Mouse (Mus musculus): ENCODE measurements around the gene Hist1h3g. TPM values are rescaled to one million over a fixed set of nuclear protein-coding genes. Genes with fewer than 3 reads are reported as not detected.
"Not testable (repeated sequence)": the region's sequence is repeated elsewhere in the genome, so short reads cannot be mapped to it uniquely, and the experiment has no call there.

The Hist1h3g gene
- polyA plus RNA-seq (2014; fragmentation: Nextera tagmentation; extraction: Ambion mirVana), result 3.7 and 4.1 TPM in 2 replicates

DNA sequence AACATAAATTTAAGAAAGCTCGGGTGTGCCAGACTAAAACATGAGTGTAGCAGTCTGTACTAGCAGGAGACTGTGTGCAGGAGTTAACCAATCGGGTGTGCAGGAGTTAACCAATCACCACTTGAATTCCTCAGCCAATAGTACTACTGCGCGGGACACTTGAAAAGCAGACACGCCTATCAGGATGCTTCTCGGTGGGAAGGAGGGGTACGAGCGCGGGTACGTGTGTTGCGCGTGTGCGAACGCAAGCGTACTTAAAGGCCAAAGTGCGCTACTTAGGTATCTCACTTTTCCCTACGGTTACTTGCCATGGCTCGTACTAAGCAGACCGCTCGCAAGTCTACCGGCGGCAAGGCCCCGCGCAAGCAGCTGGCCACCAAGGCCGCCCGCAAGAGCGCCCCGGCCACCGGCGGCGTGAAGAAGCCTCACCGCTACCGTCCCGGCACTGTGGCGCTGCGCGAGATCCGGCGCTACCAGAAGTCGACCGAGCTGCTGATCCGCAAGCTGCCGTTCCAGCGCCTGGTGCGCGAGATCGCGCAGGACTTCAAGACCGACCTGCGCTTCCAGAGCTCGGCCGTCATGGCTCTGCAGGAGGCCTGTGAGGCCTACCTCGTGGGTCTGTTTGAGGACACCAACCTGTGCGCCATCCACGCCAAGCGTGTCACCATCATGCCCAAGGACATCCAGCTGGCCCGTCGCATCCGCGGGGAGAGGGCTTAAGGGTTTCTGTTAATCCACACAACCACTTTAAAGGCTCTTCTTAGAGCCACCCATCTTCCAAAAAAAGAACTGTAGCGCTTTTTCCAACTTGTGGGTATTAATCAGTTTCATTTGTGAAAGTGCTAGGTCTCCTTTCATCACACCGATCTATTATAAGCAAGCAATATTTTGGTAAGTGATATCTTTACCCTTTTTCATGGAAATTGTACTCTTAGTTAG, at the start of gene Hist1h3g:
TSS of gene Hist1h3g (plus strand) at position 286 of the 939 bp plus-strand sequence.
- not testable (repeated sequence) for H3K9me3 ChIP-seq (ENCODE audit: control insufficient read depth, low read length); H3K36me3 ChIP-seq (ENCODE audit: control insufficient read depth, insufficient read depth, low read length); H3K27me3 ChIP-seq (replicated peaks; ENCODE audit: control insufficient read depth, insufficient read depth, low read length)
- ATAC-seq (ENCODE audit: low read depth), result peak; percentile 91
- Histone ChIP-seq H3K27ac (replicated peaks; ENCODE audit: low read depth, low read length) (peak within 1 kb of the TSS; percentile 90), H3K4me1 (ENCODE audit: control insufficient read depth, insufficient read depth, low read length) (peaks cover 29% of the 10 kb centered on the region), H3K4me2 (ENCODE audit: low read depth, low read length) (peak within 1 kb of the TSS; percentile 78), H3K4me3 (ENCODE audit: low read depth, low read length) (peak within 1 kb of the TSS; percentile 56), H3K9ac (ENCODE audit: low read depth, low read length) (peak within 1 kb of the TSS; percentile 79)
- WGBS, result 1% methylated on average over 31 of the region's 62 CpGs
- DNase-seq (ENCODE audit: low spot score), result peak; percentile 99

DNA sequence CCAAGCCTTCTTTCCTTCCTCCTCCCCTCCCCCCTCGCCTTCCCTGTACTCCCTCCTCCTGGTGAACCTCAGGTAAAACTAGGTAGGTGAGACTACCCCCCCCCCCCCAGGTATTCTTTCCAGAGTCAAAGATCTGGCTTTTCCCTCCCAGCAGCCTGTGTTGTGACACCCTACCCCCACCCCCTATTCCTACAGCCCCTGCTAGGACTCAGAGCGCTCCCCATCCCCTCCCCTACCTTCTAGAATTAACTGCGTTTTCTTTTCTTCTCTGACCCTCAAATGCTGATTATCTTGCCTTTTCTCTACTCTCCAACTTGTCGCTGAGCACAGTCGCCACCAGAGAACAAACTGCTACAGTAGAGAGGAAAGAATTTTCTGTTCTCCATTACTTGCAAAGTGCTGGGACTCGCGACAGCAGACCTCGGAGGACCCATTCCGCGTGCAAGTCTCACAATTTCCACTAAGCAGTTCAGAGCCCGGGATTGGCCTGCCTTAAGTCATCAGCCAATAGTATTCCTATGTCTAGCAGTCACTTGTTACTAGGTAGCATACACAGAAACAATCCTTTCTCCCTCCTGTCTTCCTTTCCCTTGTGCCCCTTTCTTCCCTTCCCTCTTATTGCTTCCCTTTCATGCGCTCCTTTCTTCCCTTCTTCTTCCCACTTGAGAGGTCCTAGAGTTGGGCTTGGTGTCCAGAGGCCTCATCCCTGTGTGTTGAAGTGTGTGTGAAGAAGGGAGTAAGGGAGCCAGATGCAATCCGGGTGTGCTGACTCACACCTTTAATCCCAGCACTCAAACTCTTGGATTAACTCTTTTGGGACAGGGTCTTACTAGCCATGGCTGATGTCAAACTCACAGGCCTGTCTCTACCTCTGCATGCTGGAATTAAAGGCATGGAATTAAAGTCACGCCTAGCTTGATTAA, 46.6 kb upstream of the Hist1h3g start, which contains the start of gene Btn2a2:
TSS of gene Btn2a2 (minus strand) at position 458 of the 923 bp plus-strand sequence.
- Histone ChIP-seq H3K9ac (ENCODE audit: low read depth, low read length) (peak within 1 kb of the TSS; percentile 59), H3K36me3 (ENCODE audit: control insufficient read depth, insufficient read depth, low read length) (no peaks in the 10 kb centered on the region), H3K9me3 (ENCODE audit: control insufficient read depth, low read length) (no peaks in the 10 kb centered on the region), H3K27me3 (replicated peaks; ENCODE audit: control insufficient read depth, insufficient read depth, low read length) (no peaks in the 10 kb centered on the region), H3K27ac (replicated peaks; ENCODE audit: low read depth, low read length) (no peak within 1 kb of the TSS), H3K4me2 (ENCODE audit: low read depth, low read length) (peak within 1 kb of the TSS; percentile 71), H3K4me3 (ENCODE audit: low read depth, low read length) (peak within 1 kb of the TSS; percentile 39), H3K4me1 (ENCODE audit: control insufficient read depth, insufficient read depth, low read length) (peaks cover 13% of the 10 kb centered on the region; the same call in 1 of the 2 replicates)
- DNase-seq (ENCODE audit: low spot score) (peak; percentile 97), ATAC-seq (ENCODE audit: low read depth) (peak; percentile 98)
- whole genome bisulfite sequencing, result 3% methylated on average over 13 of the region's 14 CpGs

DNA sequence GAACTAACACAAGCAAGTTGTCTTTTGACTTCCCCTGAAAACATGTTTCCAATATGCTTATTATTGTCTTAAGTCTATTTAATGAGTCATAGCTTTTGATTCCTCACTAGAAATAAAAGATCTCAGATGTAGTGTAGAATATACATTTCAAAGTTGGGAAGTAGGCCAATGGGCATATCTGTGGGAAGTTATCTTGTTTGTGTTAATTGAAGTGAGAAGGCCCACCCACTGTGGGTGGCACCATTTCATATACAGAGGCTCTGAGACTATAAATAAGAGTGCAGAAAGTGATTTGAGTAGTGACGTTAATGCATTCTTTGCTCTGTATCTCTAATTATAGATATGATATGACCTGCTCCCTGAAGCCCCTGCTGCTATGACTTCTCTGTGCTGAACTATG, 44.4 kb upstream of the Hist1h3g start:
- WGBS, result 82% methylated on average over 1 of the region's 1 CpGs
- no peak overlapping the region for H3K9ac ChIP-seq (ENCODE audit: low read depth, low read length)
- H3K9me3 ChIP-seq (ENCODE audit: control insufficient read depth, low read length), result no peaks in the 10 kb centered on the region
- ATAC-seq (ENCODE audit: low read depth) (no peak), DNase-seq (ENCODE audit: low spot score) (no peak)
- no peaks in the 10 kb centered on the region for H3K36me3 ChIP-seq (ENCODE audit: control insufficient read depth, insufficient read depth, low read length)
- no peak overlapping the region for H3K27ac ChIP-seq (replicated peaks; ENCODE audit: low read depth, low read length)
- H3K4me2 ChIP-seq (ENCODE audit: low read depth, low read length), result no peak overlapping the region
- peaks cover 6% of the 10 kb centered on the region; the same call in 1 of the 2 replicates for H3K4me1 ChIP-seq (ENCODE audit: control insufficient read depth, insufficient read depth, low read length)
- no peak overlapping the region for H3K4me3 ChIP-seq (ENCODE audit: low read depth, low read length)
- H3K27me3 ChIP-seq (replicated peaks; ENCODE audit: control insufficient read depth, insufficient read depth, low read length), result no peaks in the 10 kb centered on the region

DNA sequence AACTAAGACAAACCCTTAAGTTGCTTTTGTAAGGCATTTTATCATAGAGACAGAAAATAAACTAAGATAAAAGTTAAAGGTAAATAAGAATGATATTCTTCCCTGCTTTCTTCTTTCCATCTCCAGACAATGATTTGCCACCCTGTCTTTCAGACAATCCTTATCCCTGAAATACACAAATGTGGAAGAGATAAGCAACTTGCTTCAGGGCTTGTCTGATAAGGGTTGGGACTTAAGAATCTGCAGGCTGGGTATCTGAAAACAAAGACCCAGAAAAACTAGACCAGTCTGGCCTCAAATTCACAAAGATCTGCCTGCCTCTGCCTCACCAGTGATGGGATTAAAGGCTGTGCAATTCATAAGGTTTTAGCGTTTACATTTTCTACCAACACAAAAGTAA, 44.0 kb upstream of the Hist1h3g start:
- Histone ChIP-seq H3K27me3 (replicated peaks; ENCODE audit: control insufficient read depth, insufficient read depth, low read length) (no peaks in the 10 kb centered on the region), H3K4me2 (ENCODE audit: low read depth, low read length) (no peak overlapping the region), H3K4me3 (ENCODE audit: low read depth, low read length) (no peak overlapping the region), H3K27ac (replicated peaks; ENCODE audit: low read depth, low read length) (no peak overlapping the region), H3K36me3 (ENCODE audit: control insufficient read depth, insufficient read depth, low read length) (no peaks in the 10 kb centered on the region), H3K9me3 (ENCODE audit: control insufficient read depth, low read length) (no peaks in the 10 kb centered on the region), H3K9ac (ENCODE audit: low read depth, low read length) (no peak overlapping the region), H3K4me1 (ENCODE audit: control insufficient read depth, insufficient read depth, low read length) (peaks cover 6% of the 10 kb centered on the region; the same call in 1 of the 2 replicates)
- WGBS, result 14% methylated on average over 1 of the region's 1 CpGs
- DNase-seq (ENCODE audit: low spot score) (no peak), ATAC-seq (ENCODE audit: low read depth) (no peak)

DNA sequence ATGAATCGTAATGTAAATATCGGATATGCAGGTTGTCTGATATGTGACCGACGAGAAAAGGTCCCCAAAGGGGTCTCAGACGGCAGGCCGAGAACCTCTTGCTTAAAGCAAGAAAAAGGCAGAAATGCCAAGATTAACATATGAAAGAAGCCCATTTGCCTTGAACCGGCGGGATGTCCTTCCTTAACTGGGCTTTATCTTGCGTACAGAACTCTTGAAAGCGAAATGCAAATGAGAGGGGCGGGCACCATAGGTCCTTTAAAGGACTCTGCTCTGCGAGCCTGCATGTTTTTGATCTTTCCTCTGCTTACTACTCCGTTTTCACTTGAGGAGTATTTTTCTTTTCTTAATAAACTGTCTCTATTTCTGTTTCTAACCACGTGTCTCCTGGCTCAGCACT, 43.2 kb upstream of the Hist1h3g start:
- WGBS, result 10% methylated on average over 14 of the region's 14 CpGs
- DNase-seq (ENCODE audit: low spot score), result peak; percentile 8
- no peak for ATAC-seq (ENCODE audit: low read depth)

DNA sequence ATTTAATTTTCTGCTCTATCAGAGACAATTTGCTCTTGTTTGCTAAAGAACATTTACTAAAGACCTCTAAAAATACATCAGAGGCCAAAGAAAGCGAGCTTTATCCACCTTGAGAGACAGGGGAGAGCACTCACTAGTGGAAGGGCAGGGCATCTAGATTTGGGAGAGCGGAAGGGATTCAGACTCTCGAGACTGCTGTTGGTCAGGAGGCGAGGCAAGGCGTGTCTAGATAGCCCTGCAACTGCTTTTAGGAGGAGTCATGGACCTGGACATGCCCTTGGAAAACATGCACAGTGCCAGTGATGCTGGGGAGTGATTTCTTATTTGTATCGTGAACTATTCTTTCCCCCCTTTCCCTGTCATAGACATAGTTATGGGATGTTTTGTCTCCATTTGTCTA, 39.7 kb upstream of the Hist1h3g start:
- H3K27ac ChIP-seq (replicated peaks; ENCODE audit: low read depth, low read length), result no peak overlapping the region
- H3K36me3 ChIP-seq (ENCODE audit: control insufficient read depth, insufficient read depth, low read length), result no peaks in the 10 kb centered on the region
- no peaks in the 10 kb centered on the region for H3K27me3 ChIP-seq (replicated peaks; ENCODE audit: control insufficient read depth, insufficient read depth, low read length)
- H3K9ac ChIP-seq (ENCODE audit: low read depth, low read length), result no peak overlapping the region
- ATAC-seq (ENCODE audit: low read depth) (no peak), DNase-seq (ENCODE audit: low spot score) (no peak)
- no peaks in the 10 kb centered on the region for H3K9me3 ChIP-seq (ENCODE audit: control insufficient read depth, low read length)
- no peaks in the 10 kb centered on the region for H3K4me1 ChIP-seq (ENCODE audit: control insufficient read depth, insufficient read depth, low read length)
- no peak overlapping the region for H3K4me3 ChIP-seq (ENCODE audit: low read depth, low read length)
- no peak overlapping the region for H3K4me2 ChIP-seq (ENCODE audit: low read depth, low read length)
- WGBS, result 75% methylated on average over 6 of the region's 6 CpGs

More for the DNA sequence above, 43.2 kb upstream of the Hist1h3g start:
- Histone ChIP-seq H3K9ac (ENCODE audit: low read depth, low read length) (no peak overlapping the region), H3K27ac (replicated peaks; ENCODE audit: low read depth, low read length) (no peak overlapping the region), H3K4me3 (ENCODE audit: low read depth, low read length) (0 out of 2 replicates have a peak overlapping the region, but pooled peaks have one; percentile 16), H3K36me3 (ENCODE audit: control insufficient read depth, insufficient read depth, low read length) (no peaks in the 10 kb centered on the region), H3K9me3 (ENCODE audit: control insufficient read depth, low read length) (no peaks in the 10 kb centered on the region), H3K27me3 (replicated peaks; ENCODE audit: control insufficient read depth, insufficient read depth, low read length) (no peaks in the 10 kb centered on the region), H3K4me2 (ENCODE audit: low read depth, low read length) (peak overlapping the region; percentile 28), H3K4me1 (ENCODE audit: control insufficient read depth, insufficient read depth, low read length) (peaks cover 6% of the 10 kb centered on the region; the same call in 1 of the 2 replicates)

DNA sequence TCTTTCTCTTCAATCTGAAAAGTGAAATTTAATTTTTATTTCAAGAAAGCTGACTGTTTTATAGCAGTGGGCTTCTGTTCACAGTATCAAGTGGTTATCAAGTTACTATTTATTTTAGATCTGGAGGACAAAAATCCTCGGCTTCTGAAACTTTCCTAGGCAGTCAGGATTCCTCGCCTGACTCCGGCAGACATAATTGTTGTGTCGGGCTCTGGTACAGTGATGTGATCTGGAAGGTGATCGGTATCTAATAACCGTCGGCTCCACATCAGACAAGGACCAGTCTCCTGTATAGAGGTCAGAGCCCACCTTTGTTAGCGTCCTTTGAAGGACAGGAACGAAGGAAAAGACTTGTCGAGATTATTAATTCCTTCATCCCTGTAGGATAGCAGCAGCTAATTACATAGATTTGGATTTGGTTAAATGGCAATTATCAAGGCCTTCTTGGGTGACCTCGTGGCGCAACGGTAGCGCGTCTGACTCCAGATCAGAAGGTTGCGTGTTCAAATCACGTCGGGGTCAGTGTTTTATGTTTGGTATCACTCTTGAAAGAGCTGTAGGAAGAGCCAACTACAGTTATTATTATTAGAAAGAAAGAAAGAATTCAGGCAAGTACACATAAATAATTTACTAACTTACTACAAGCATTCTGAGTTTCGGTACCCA, 37.4 kb upstream of the Hist1h3g start:
- Histone ChIP-seq H3K9me3 (ENCODE audit: control insufficient read depth, low read length) (no peaks in the 10 kb centered on the region), H3K4me2 (ENCODE audit: low read depth, low read length) (peak overlapping the region; percentile 57), H3K4me3 (ENCODE audit: low read depth, low read length) (peak overlapping the region; percentile 37), H3K4me1 (ENCODE audit: control insufficient read depth, insufficient read depth, low read length) (no peaks in the 10 kb centered on the region; the same call in 1 of the 2 replicates), H3K9ac (ENCODE audit: low read depth, low read length) (no peak overlapping the region), H3K36me3 (ENCODE audit: control insufficient read depth, insufficient read depth, low read length) (no peaks in the 10 kb centered on the region), H3K27ac (replicated peaks; ENCODE audit: low read depth, low read length) (no peak overlapping the region), H3K27me3 (replicated peaks; ENCODE audit: control insufficient read depth, insufficient read depth, low read length) (no peaks in the 10 kb centered on the region)
- ATAC-seq (ENCODE audit: low read depth) (no peak), DNase-seq (ENCODE audit: low spot score) (peak; percentile 32)
- WGBS, result 5% methylated on average over 19 of the region's 19 CpGs

DNA sequence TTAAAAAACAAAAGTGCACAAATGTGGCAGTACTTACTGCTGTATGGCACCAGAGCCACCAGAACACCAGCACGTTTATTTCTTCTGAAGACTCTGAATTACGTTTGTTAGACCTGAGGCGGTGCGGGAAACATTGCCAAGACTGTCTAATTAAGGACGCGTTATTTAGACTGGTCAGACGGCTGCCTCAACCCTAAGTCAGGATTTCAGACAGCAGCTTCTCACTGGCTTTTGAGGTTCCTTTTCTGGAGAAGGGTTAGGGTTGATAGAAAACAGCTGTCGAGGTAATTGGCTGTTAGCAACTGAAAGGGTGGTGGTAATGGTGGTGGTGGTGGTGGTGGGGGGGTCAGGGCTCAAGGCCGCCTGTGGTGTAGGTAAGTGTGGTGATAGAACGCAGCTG, 36.6 kb upstream of the Hist1h3g start:
- Histone ChIP-seq H3K27me3 (replicated peaks; ENCODE audit: control insufficient read depth, insufficient read depth, low read length) (no peaks in the 10 kb centered on the region), H3K27ac (replicated peaks; ENCODE audit: low read depth, low read length) (no peak overlapping the region), H3K9ac (ENCODE audit: low read depth, low read length) (0 out of 2 replicates have a peak overlapping the region, but pooled peaks have one; percentile 5), H3K4me3 (ENCODE audit: low read depth, low read length) (peak overlapping the region; percentile 37), H3K9me3 (ENCODE audit: control insufficient read depth, low read length) (no peaks in the 10 kb centered on the region), H3K4me2 (ENCODE audit: low read depth, low read length) (peak overlapping the region; percentile 57), H3K36me3 (ENCODE audit: control insufficient read depth, insufficient read depth, low read length) (no peaks in the 10 kb centered on the region), H3K4me1 (ENCODE audit: control insufficient read depth, insufficient read depth, low read length) (no peaks in the 10 kb centered on the region; the same call in 1 of the 2 replicates)
- 2% methylated on average over 10 of the region's 10 CpGs for WGBS
- DNase-seq (ENCODE audit: low spot score) (peak; percentile 30), ATAC-seq (ENCODE audit: low read depth) (no peak)
